Mouse (Mus musculus) G1E (cell line): Measurements from ENCODE around the gene Krba1.

Experiments
- CTCF ChIP-seq: IDR thresholded peaks from 2 replicates; pipeline ENCODE4 v1.5.1; 2012; ENCODE audit warnings: low read depth, low read length, inconsistent platforms, mixed read lengths
- GATA1 ChIP-seq: IDR thresholded peaks from 2 replicates; pipeline ENCODE4 v1.6.1; 2012; ENCODE audit warnings: borderline replicate concordance, low read length, inconsistent platforms, mixed read lengths
- GATA2 ChIP-seq: IDR thresholded peaks from 2 replicates; pipeline ENCODE4 v1.6.1; 2012; ENCODE audit warnings: low read depth, low read length, inconsistent platforms, borderline replicate concordance
- POLR2AphosphoS5 ChIP-seq: IDR thresholded peaks from 2 replicates; pipeline ENCODE4 v1.6.1; 2012; ENCODE audit warnings: low read depth, low read length, inconsistent platforms; ENCODE audit not compliant: insufficient replicate concordance
- TAL1 ChIP-seq: conservative IDR thresholded peaks from 2 replicates; pipeline ENCODE4 v1.6.1; 2012; ENCODE audit warnings: low read depth, low read length, inconsistent platforms, mixed read lengths

DNA sequence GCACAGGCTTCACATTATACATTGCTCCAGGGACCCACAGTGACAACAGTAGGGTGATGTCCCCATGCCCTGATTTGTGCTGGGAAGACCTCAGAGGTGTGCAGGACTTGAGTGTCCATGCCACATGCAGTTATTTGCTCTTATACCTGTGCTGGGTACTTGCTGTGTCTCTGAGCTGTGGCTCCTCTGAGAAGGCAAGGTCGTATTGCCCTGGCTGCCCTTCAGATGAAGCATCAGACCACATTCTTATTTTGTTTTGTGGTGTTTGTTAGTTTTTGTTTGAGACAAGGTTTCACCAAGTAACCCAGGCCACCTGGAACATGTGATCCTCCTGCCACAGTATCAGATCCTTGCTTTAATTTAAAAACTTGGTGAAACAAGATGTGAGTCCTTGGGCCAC lies 19.5 kb downstream of the Krba1 start:
- TF ChIP-seq CTCF (no peak), GATA1 (no peak), TAL1 (no peak), POLR2AphosphoS5 (no peak), GATA2 (no peak)
